Mouse (Mus musculus): Measurements from ENCODE around the gene Gm11492.
A peak's percentile ranks its signal among the peaks of the same experiment; 100 is the strongest.

The Gm11492 gene

GRCm38 (mm10) chr11:87602234-87602633 is 35.8 kb downstream of the Gm11492 start:
- DNase-seq: no peak

DNA sequence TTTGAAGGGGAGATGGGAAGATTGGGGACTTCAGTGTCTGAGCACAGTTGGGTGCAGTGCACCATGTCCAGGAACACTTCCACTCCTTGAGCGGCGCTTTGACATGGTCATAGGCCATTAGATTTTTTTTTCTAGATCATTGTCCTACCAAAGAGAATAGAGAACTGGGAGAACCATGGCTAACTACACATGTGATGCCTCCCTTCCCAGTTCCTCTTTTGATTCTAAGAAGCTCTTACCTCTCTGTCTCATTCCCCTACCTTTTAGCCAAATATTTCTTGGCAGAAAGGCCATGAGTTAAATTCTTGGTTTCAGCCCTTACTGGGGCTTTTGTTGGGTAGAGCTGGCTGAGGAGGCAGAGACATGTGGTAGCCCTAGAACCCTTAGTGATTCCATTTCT is 37.1 kb downstream of the Gm11492 start:
- DNase-seq: no peak

DNA sequence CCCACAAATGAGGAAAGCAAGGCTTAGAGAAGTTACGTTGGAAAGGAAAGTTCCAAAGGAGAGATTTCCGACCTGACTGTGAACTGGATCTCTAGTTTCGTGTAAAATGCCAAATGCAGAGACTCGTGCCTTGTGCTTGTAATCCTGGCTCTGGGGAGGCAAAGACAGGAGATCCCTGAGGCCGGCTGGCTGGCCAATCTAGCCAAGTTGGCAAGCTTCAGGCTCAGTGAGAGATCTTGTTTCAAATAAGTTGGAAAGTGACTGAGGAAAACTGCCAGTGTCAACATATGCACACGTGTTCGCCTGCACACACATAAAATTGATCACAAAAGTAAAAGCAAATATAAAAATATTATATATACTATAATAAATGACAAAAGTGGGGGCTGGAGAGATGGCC is 42.8 kb downstream of the Gm11492 start:
- DNase-seq: no peak

DNA sequence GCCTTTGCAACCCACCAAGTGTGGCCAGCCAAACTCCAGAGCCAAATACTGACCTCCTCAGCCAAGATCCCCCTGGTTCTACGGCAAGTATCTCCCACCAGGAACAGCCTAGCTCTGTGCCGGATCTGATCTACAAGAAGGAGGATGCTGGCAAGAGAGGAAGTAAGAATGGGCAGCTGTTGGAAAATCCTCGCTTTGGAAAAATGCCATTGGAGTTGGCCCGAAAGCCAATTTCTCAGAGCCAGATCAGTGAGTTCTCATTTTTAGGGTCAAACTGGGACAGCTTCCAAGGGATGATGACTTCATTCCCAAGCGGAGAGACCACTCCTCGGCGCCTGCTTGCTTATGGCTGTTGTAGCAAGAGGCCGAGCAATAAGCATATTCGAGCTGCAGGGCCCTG is 45.1 kb downstream of the Gm11492 start:
- DNase-seq: no peak

DNA sequence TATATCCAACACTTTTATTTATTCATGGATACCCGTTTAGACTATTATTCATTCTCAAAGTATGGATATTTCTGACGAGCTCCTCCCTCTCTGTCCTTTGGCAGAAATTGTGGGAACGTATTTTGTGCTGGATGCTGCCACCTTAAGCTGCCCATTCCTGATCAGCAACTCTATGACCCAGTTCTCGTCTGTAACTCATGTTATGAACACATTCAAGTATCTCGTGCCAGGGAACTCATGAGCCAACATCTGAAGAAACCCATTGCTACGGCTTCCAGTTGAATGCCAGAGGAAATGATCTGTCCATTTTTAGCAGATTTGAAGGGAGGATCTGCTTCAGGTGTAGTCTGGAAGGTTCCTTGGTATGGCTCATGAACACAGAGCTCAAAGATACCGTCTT is 47.5 kb downstream of the Gm11492 start:
- DNase-seq: no peak

DNA sequence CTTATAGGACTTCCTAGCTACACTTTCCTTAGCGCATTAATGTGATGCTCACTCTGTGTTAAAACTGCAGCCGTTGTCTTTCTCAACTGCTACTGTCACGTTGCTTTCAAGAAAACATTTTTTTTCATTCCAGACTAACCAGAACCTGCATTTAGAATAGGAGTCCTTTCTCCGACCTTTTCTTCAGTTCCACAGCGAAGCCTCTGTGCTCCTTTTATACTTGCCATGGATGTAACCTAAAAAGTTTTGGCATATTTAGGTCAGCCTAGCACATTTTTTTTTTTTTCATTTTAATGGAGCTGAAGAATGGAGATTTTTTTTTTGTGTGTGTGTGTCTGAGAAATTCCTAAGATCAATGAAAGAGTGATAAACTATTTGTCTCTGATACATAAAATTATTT is 49.1 kb downstream of the Gm11492 start:
- peak; percentile 61 for DNase-seq

DNA sequence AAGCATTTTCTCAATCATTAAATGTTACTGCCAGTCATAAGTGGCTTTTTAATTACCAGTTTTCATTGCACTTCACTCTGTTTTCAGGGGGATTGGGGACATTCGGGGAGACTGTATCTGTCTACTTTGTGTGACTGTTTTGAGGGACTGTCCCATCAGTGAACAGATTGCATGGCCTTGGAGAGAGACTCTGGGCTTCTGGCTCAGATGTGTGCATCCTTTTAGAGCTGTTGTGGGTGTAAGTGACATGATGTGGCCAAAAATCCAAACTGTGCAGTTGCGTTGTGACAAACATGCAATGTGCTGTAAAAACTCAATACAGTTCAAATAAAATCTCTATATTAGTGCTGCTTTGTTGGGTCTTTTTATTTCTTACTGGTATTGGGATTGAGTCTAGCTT is 49.5 kb downstream of the Gm11492 start:
- peak; percentile 22 for DNase-seq

- DNase-seq: no peak
Observed at GRCm38 (mm10) chr11:87616790-87617474, 50.5 kb downstream of the Gm11492 start, which contains the start of gene Hsf5. Hsf5 (plus strand) TSS chr11:87617164.

GRCm38 (mm10) chr11:87617606-87618005 is 51.2 kb downstream of the Gm11492 start:
- no peak for DNase-seq
